ENCODE assay signal across 17 mouse cellular contexts in genomic region chr16:94588974-94589373, GRCm38 (mm10). TPM values are rescaled to one million over a fixed set of nuclear protein-coding genes. Genes with fewer than 3 reads are reported as not detected.
DNase-seq lines count a peak whose midpoint lies in the region; ATAC-seq lines count a peak whose summit lies in the region.
"Had no signal": no experiment of that assay in that cellular context is flagged by ENCODE, and none has a peak within 500 bp of the region (broad histone marks: within the 10 kb centered on the region; RNA-seq: fewer than 3 reads in every experiment).

No protein-coding gene starts in this region.

- peaks cover 86% of the 10 kb centered on the region for H3K4me1 ChIP-seq in heart, embryonic 10.5 days
- peaks cover 54% of the 10 kb centered on the region for H3K4me1 ChIP-seq in midbrain, embryonic 13.5 days (replicated peaks)
- H3K4me1 ChIP-seq in midbrain, embryonic 14.5 days (ENCODE audit: control insufficient read depth, insufficient read depth, low read length), result peaks cover 27% of the 10 kb centered on the region

- intact Hi-C loops in heart, postnatal 14 days (cut with DNase I), result no loop called here

- no peak overlapping the region for H3K27ac ChIP-seq in heart, embryonic 10.5 days
- 0 out of 2 replicates have a peak overlapping the region, but pooled peaks have one; percentile 11 for H3K27ac ChIP-seq in midbrain, embryonic 13.5 days
- H3K27ac ChIP-seq in midbrain, embryonic 14.5 days (replicated peaks; ENCODE audit: low read depth, low read length), result no peak overlapping the region
- H3K27ac ChIP-seq: hindbrain, postnatal 0 days had no signal

- H3K27me3 ChIP-seq in heart, embryonic 10.5 days (ENCODE audit: insufficient read depth, poor library complexity, severe bottlenecking), result no peaks in the 10 kb centered on the region
- no peaks in the 10 kb centered on the region for H3K27me3 ChIP-seq in midbrain, embryonic 13.5 days
- no peaks in the 10 kb centered on the region for H3K27me3 ChIP-seq in midbrain, embryonic 14.5 days (ENCODE audit: control insufficient read depth, insufficient read depth, low read length)

- 84% methylated on average over 6 of the region's 6 CpGs for WGBS in heart, embryonic 10.5 days
- 93% methylated on average over 6 of the region's 6 CpGs for WGBS in midbrain, embryonic 13.5 days
- 92% methylated on average over 6 of the region's 6 CpGs for WGBS in midbrain, embryonic 14.5 days

- DNase-seq in heart, embryonic 10.5 days (ENCODE audit: low spot score), result peak; percentile 50
- DNase-seq in heart, postnatal 14 days, result no peak
- DNase-seq in midbrain, embryonic 14.5 days, result no peak
- no peak for DNase-seq in right cerebral cortex, adult 2 months (ENCODE audit: low spot score in 2 of 2)
- DNase-seq in thymus, postnatal 10 days (ENCODE audit: low spot score in 2 of 2), result no peak
- DNase-seq: adrenal gland, adult 2 months; kidney, postnatal 14 days; layer of hippocampus, adult 9-11 months; lung, postnatal 10 days; thymus, postnatal 36 days had no signal

- no peaks in the 10 kb centered on the region for H3K36me3 ChIP-seq in heart, embryonic 10.5 days
- no peaks in the 10 kb centered on the region for H3K36me3 ChIP-seq in midbrain, embryonic 13.5 days
- H3K36me3 ChIP-seq in midbrain, embryonic 14.5 days (ENCODE audit: control insufficient read depth, insufficient read depth, low read length), result no peaks in the 10 kb centered on the region

- no peak overlapping the region for H3K9ac ChIP-seq in midbrain, embryonic 13.5 days (replicated peaks)
- no peak overlapping the region for H3K9ac ChIP-seq in midbrain, embryonic 14.5 days (replicated peaks; ENCODE audit: low read length)

- no peak overlapping the region for H3K4me2 ChIP-seq in midbrain, embryonic 13.5 days (replicated peaks)
- no peak overlapping the region for H3K4me2 ChIP-seq in midbrain, embryonic 14.5 days (ENCODE audit: low read length)
- H3K4me2 ChIP-seq: liver, embryonic 11.5 days; midbrain, embryonic 11.5 days had no signal

- H3K4me3 ChIP-seq in heart, embryonic 10.5 days, result no peak overlapping the region
- no peak overlapping the region for H3K4me3 ChIP-seq in midbrain, embryonic 13.5 days (replicated peaks)
- no peak overlapping the region for H3K4me3 ChIP-seq in midbrain, embryonic 14.5 days (replicated peaks; ENCODE audit: low read depth, low read length)

- H3K9me3 ChIP-seq in heart, embryonic 10.5 days, result no peaks in the 10 kb centered on the region
- no peaks in the 10 kb centered on the region for H3K9me3 ChIP-seq in midbrain, embryonic 13.5 days
- no peaks in the 10 kb centered on the region for H3K9me3 ChIP-seq in midbrain, embryonic 14.5 days (ENCODE audit: control insufficient read depth, low read length)
- H3K9me3 ChIP-seq: G1E had no signal

- no peak for ATAC-seq in midbrain, embryonic 13.5 days
- ATAC-seq in midbrain, embryonic 14.5 days (ENCODE audit: low FRiP score, low TSS enrichment), result no peak
- ATAC-seq in hematopoietic stem cell, adult 5-6 weeks (replicated peaks in 1 of 2; ENCODE audit: insufficient read depth in 1 of 2, low FRiP score in 2 of 2, low TSS enrichment in 1 of 2, low read depth in 1 of 2, poor library complexity in 2 of 2, severe bottlenecking in 2 of 2), result peak; percentile 57 to 61
- peak; percentile 37 for ATAC-seq in neutrophil, adult 5-6 weeks (ENCODE audit: extremely low read depth, insufficient number of reproducible peaks, low FRiP score, poor library complexity, severe bottlenecking)

RNA-seq across cellular contexts. Expression of gene Dyrk1a, which starts 19.2 kb away (rescaled TPM):
- 7.7 and 8.1 TPM in 2 replicates for polyA plus RNA-seq in heart, embryonic 10.5 days (2016; fragmentation: Nextera tagmentation; extraction: Ambion mirVana)
- total RNA-seq in heart, postnatal 14 days (2021), result 10 to 100 TPM; 68.6 to 69.6 TPM
- polyA plus RNA-seq in midbrain, embryonic 13.5 days (2015; fragmentation: Nextera tagmentation; extraction: Ambion mirVana), result 11.7 and 12.7 TPM in 2 replicates
- polyA plus RNA-seq in midbrain, embryonic 14.5 days (2014; fragmentation: Nextera tagmentation; extraction: Ambion mirVana), result 16.8 and 20.8 TPM in 2 replicates
- 84.5 and 89.6 TPM in 2 replicates for total RNA-seq in hematopoietic stem cell, adult 5-6 weeks (2017)
- 113 and 124 TPM in 2 replicates for total RNA-seq in neutrophil, adult 5-6 weeks (2017)

Comparison
In these comparisons a context has a peak if more than half of its experiments do, and no peak if none do; other contexts are left out.
1. ATAC-seq: peak in hematopoietic stem cell, adult 5-6 weeks (2 of 2) and neutrophil, adult 5-6 weeks (single experiment); none in midbrain, embryonic 13.5 days (single experiment) and midbrain, embryonic 14.5 days (single experiment).